Mouse (Mus musculus) testis, adult 2 months (tissue): ENCODE data around the gene Cwc22.

ENCODE experiments used
- CTCF ChIP-seq: fragments of 200-500 bp; IDR thresholded peaks from 2 replicates; pipeline ENCODE4 v1.5.1; 2012; ENCODE audit warnings: low read depth, mild to moderate bottlenecking, inconsistent platforms, low read length, moderate library complexity; ENCODE audit not compliant: control insufficient read depth, insufficient read depth, insufficient replicate concordance
- POLR2A ChIP-seq: fragments of 200-500 bp; IDR thresholded peaks from 2 replicates; pipeline ENCODE4 v1.6.1; 2012; ENCODE audit warnings: low read depth, mild to moderate bottlenecking, inconsistent platforms, low read length, moderate library complexity; ENCODE audit not compliant: control insufficient read depth

- no peak for TF ChIP-seq POLR2A
- TF ChIP-seq CTCF: no peak
These were observed 25.6 kb downstream of the Cwc22 start for GRCm38 (mm10) chr2:77920621-77921020.
